Mouse (Mus musculus) hindbrain, embryonic 10.5 days (tissue): ENCODE results near the gene Tead4. TPM values are rescaled to one million over a fixed set of nuclear protein-coding genes. Genes with fewer than 3 reads are reported as not detected.

Source experiments
- DNase-seq: peaks from one replicate; pipeline ENCODE4 v3.0.0-alpha.2; 2017; ENCODE audit warnings: low spot score
- H3K27ac ChIP-seq: fragments of 300-500 bp; sonication (generic); 2 replicates; pipeline ENCODE4 v1.5.1; 2016; ENCODE audit warnings: mild to moderate bottlenecking, moderate library complexity
- H3K27me3 ChIP-seq: fragments of 300-500 bp; sonication (generic); 2 replicates; pipeline ENCODE4 v1.6.1; 2016; ENCODE audit warnings: mild to moderate bottlenecking; ENCODE audit not compliant: poor library complexity, insufficient read depth, severe bottlenecking
- H3K36me3 ChIP-seq: fragments of 300-500 bp; sonication (generic); 2 replicates; pipeline ENCODE4 v1.6.1; 2016; ENCODE audit warnings: mild to moderate bottlenecking, moderate library complexity
- H3K4me1 ChIP-seq: fragments of 300-500 bp; sonication (generic); replicated peaks from 2 replicates; pipeline ENCODE4 v1.6.1; 2016; ENCODE audit warnings: mild to moderate bottlenecking
- H3K4me3 ChIP-seq: fragments of 300-500 bp; sonication (generic); 2 replicates; pipeline ENCODE4 v1.5.1; 2016; ENCODE audit warnings: mild to moderate bottlenecking, moderate library complexity
- H3K9me3 ChIP-seq: fragments of 300-500 bp; sonication (generic); 2 replicates; pipeline ENCODE4 v1.6.1; 2016; ENCODE audit warnings: mild to moderate bottlenecking, moderate library complexity
- WGBS: fragments of 180-500 bp; shearing (Covaris S2); methylation state at CpG from one replicate; pipeline ENCODE4 v1.1.7; 2016; 5-methylcytosine and 5-hydroxymethylcytosine counted together
- polyA plus RNA-seq: library from polyadenylated mRNA; unstranded; fragments of >200 nt; fragmentation: Nextera tagmentation; extraction: Ambion mirVana; gene quantifications from 2 replicates; pipeline ENCODE4 v1.2.1, GENCODE M21; 2016

The Tead4 gene
- polyA plus RNA-seq, 1 experiment from 2014 or later, result 2.5 TPM

- 75% methylated on average over 2 of the region's 2 CpGs for WGBS
- Histone ChIP-seq H3K36me3 (no peaks in the 10 kb centered on the region), H3K27me3 (no peaks in the 10 kb centered on the region), H3K4me1 (0 out of 2 replicates have a peak, but pooled peaks cover 3% of the 10 kb centered on the region), H3K4me3 (no peak overlapping the region), H3K27ac (no peak overlapping the region), H3K9me3 (no peaks in the 10 kb centered on the region)
- DNase-seq, result no peak
These were observed 44.7 kb downstream of the Tead4 start for GRCm38 (mm10) chr6:128255941-128256340.

DNA sequence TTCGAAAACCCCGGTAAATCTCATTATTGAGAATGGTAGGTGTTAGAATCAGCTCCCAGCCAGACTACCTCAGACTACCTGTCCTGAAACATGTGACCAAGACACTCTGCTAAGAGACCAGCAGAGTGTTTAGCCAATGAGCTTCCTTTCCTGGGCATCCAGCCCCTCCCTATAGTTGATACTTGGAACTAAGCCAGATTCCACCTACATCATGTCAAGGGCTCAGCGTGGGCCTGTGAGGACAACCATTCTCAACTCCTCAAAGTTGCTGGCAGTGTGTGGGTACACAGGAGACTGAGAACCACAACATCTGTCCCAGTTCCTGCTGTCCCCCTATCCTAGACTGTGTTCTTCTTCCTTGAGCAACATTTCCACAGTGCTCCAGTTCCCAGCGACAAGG, 45.3 kb downstream of the Tead4 start:
- 85% methylated on average over 4 of the region's 4 CpGs for WGBS
- no peak for DNase-seq
- H3K9me3 ChIP-seq, result no peaks in the 10 kb centered on the region

GRCm38 (mm10) chr6:128254551-128254950, 46.1 kb downstream of the Tead4 start:
- Histone ChIP-seq H3K9me3 (no peaks in the 10 kb centered on the region), H3K36me3 (no peaks in the 10 kb centered on the region), H3K27ac (no peak overlapping the region), H3K4me3 (no peak overlapping the region), H3K4me1 (0 out of 2 replicates have a peak, but pooled peaks cover 3% of the 10 kb centered on the region), H3K27me3 (no peaks in the 10 kb centered on the region)
- 46% methylated on average over 4 of the region's 4 CpGs for WGBS
- DNase-seq, result no peak

More for the DNA sequence above, 45.3 kb downstream of the Tead4 start:
- Histone ChIP-seq H3K27ac (no peak overlapping the region), H3K27me3 (no peaks in the 10 kb centered on the region), H3K4me1 (0 out of 2 replicates have a peak, but pooled peaks cover 3% of the 10 kb centered on the region), H3K36me3 (no peaks in the 10 kb centered on the region), H3K4me3 (no peak overlapping the region)

DNA sequence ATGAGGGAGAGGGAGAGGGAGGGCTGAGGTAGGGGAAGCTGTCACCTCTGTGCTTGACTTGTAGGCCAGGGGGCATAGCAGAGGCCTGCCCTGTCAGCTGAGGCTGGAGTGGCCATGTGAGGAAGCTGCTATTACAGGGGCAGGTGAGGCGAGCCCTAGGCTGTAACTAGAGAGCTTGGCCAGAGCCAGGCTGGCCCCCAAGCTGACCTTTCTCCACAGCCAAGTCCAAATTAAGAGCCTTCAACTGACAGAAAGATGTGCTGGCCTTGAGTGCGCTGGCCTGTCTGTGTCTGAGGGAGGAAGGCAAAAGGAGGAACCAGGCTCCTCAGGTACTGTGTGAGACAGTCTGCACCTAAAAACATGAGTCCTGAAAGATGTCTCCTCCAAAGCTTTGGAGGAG, 47.5 kb downstream of the Tead4 start:
- Histone ChIP-seq H3K4me3 (no peak overlapping the region), H3K4me1 (0 out of 2 replicates have a peak, but pooled peaks cover 3% of the 10 kb centered on the region), H3K27me3 (no peaks in the 10 kb centered on the region), H3K9me3 (no peaks in the 10 kb centered on the region), H3K36me3 (no peaks in the 10 kb centered on the region), H3K27ac (no peak overlapping the region)
- no peak for DNase-seq
- 82% methylated on average over 2 of the region's 2 CpGs for WGBS

GRCm38 (mm10) chr6:128250596-128250995, 50.0 kb downstream of the Tead4 start:
- WGBS, result 86% methylated on average over 5 of the region's 5 CpGs
- Histone ChIP-seq H3K9me3 (no peaks in the 10 kb centered on the region), H3K27me3 (no peaks in the 10 kb centered on the region), H3K36me3 (no peaks in the 10 kb centered on the region), H3K27ac (no peak overlapping the region), H3K4me1 (0 out of 2 replicates have a peak, but pooled peaks cover 3% of the 10 kb centered on the region), H3K4me3 (no peak overlapping the region)
- DNase-seq, result no peak

DNA sequence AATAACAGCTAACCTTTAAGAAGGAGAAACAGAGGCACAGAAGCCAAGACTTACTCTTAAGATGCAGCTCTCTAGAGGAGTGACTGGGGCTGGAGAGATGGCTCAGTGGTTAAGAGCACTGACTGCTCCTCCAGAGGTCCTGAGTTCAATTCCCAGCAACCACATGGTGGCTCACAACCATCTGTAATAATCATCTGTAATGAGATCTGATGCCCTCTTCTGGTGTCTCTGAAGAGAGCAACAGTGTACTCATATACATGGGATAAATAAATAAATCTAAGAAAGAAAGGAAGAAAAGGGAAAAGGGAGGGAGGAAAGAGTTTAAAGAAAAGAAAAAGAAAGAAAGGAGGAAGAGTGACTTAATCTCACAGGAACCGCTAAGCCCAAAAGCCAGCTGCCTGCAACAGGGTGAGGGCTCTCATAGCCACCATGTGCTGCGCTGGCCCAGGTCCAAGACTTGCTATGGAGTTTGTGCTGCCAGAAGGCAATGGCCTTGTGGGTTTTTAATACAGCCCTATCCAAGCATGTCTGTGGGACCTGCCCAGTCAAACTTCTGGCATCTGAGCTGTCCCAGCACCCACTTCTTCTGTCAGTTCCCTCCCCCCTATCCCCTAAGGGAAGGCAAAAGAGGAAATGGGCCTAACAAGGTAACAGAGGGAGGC, 63.4 kb downstream of the Tead4 start:
- H3K27me3 ChIP-seq, result no peaks in the 10 kb centered on the region
- H3K9me3 ChIP-seq, result no peaks in the 10 kb centered on the region
- no peak overlapping the region for H3K27ac ChIP-seq
- DNase-seq, result no peak
- WGBS, result 91% methylated on average over 2 of the region's 2 CpGs
- no peak overlapping the region for H3K4me3 ChIP-seq
- no peaks in the 10 kb centered on the region for H3K36me3 ChIP-seq
- 0 out of 2 replicates have a peak, but pooled peaks cover 3% of the 10 kb centered on the region for H3K4me1 ChIP-seq

- no peaks in the 10 kb centered on the region for H3K36me3 ChIP-seq
- 74% methylated on average over 9 of the region's 9 CpGs for WGBS
- no peak overlapping the region for H3K4me3 ChIP-seq
- H3K27me3 ChIP-seq, result no peaks in the 10 kb centered on the region
- 0 out of 2 replicates have a peak, but pooled peaks cover 6% of the 10 kb centered on the region for H3K4me1 ChIP-seq
- no peak for DNase-seq
- H3K27ac ChIP-seq, result no peak overlapping the region
- H3K9me3 ChIP-seq, result no peaks in the 10 kb centered on the region
These were observed 64.0 kb downstream of the Tead4 start for GRCm38 (mm10) chr6:128236581-128236980.

DNA sequence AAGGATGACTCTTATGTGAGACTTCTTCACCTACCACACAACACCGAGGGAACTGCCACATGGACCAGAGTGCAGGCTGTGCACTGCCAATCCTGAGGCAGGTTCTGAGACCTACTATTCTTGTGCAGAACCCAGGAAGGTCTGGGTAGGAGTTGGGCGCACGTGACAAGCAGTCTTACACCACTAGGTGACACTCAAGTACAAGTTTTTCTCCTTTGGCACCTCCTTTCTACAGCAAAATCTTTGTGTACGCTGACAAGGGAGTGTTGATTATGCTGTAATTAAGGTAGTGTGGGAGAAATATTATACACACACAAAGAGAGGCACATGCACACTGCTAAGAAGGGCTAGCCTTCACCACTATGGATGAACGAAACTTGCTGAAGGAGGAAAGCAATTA, 66.4 kb downstream of the Tead4 start:
- Histone ChIP-seq H3K27me3 (no peaks in the 10 kb centered on the region), H3K36me3 (no peaks in the 10 kb centered on the region), H3K9me3 (no peaks in the 10 kb centered on the region), H3K27ac (no peak overlapping the region), H3K4me3 (no peak overlapping the region), H3K4me1 (0 out of 2 replicates have a peak, but pooled peaks cover 8% of the 10 kb centered on the region)
- 30% methylated on average over 5 of the region's 5 CpGs for WGBS
- peak; percentile 23 for DNase-seq

DNA sequence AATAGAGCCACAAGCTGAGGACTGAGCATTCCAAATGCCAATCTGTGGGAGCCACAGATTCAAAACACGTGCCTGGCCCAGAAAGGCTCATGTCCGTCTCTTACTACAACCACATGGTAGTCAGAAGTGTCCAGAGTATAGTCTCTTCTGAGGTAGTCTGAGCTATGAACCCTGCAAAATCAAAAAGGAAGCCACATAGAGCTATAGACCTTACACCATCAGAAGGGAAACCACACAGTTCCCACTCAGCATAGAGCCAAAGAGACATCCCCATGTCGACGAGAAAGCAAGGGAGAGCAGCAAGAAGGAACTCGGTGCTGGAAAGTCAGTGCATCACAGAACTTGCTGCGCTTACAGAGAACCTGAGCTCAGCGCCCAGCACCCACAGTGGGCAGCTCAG, 68.4 kb downstream of the Tead4 start:
- DNase-seq, result no peak
- H3K36me3 ChIP-seq, result no peaks in the 10 kb centered on the region
- no peak overlapping the region for H3K27ac ChIP-seq
- 0 out of 2 replicates have a peak, but pooled peaks cover 12% of the 10 kb centered on the region for H3K4me1 ChIP-seq
- WGBS, result 73% methylated on average over 7 of the region's 7 CpGs
- no peak overlapping the region for H3K4me3 ChIP-seq
- H3K27me3 ChIP-seq, result no peaks in the 10 kb centered on the region
- H3K9me3 ChIP-seq, result no peaks in the 10 kb centered on the region

GRCm38 (mm10) chr6:128231741-128232140, 68.9 kb downstream of the Tead4 start:
- no peak for DNase-seq
- WGBS, result 81% methylated on average over 3 of the region's 3 CpGs
- Histone ChIP-seq H3K27ac (no peak overlapping the region), H3K4me3 (no peak overlapping the region), H3K36me3 (no peaks in the 10 kb centered on the region), H3K9me3 (no peaks in the 10 kb centered on the region), H3K4me1 (0 out of 2 replicates have a peak, but pooled peaks cover 13% of the 10 kb centered on the region), H3K27me3 (no peaks in the 10 kb centered on the region)

DNA sequence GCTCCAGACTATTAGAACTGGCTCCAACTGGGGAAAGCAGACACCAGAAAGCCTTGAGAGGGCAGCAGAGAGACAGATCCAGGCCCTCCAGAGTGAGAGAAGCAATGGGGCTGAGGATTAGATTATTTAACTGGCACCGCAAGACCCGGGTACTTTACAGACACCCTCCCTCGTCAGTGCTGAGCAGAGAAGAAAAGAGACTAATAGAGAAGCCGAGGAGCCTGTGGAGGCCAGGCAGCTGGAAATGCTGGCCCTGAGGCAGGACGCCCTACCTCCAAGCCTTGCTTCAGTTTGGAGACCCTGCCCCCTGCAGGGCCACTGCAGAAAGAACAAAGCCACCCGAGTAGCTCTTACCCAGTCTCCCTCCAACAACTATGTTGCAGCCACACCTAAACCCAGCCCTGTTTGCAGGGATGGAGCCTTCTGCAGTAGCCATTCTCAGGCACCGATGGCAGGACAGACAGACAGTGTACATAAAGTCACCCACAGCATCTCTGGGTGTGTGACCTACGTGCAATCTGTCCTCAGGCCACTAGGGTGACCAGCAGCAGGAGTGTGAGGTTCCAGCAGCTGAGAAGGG, 73.1 kb downstream of the Tead4 start:
- Histone ChIP-seq H3K4me1 (0 out of 2 replicates have a peak, but pooled peaks cover 13% of the 10 kb centered on the region), H3K9me3 (no peaks in the 10 kb centered on the region), H3K4me3 (no peak overlapping the region), H3K36me3 (no peaks in the 10 kb centered on the region), H3K27me3 (no peaks in the 10 kb centered on the region), H3K27ac (no peak overlapping the region)
- WGBS, result 22% methylated on average over 8 of the region's 8 CpGs
- DNase-seq, result peak; percentile 44

DNA sequence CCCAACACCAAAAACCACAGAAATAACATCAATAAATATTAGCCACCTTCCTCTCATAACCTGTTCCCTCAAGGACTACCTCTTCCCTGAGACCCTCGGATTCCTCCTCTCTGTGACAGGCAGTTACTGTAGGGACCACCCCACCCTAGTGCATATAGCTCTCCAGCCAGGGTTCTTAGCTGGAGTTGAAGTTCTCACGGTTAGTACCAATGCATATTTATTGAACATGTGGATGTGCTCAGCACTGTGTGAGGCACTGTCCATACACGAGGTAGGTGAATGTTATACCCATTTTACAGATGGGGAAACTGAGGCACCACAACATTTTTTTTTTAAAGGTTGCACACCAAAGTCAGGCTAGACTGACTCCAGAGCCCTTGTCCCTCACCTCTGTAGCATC, 73.7 kb downstream of the Tead4 start:
- Histone ChIP-seq H3K4me3 (no peak overlapping the region), H3K36me3 (no peaks in the 10 kb centered on the region), H3K27me3 (no peaks in the 10 kb centered on the region), H3K27ac (no peak overlapping the region), H3K4me1 (0 out of 2 replicates have a peak, but pooled peaks cover 8% of the 10 kb centered on the region), H3K9me3 (no peaks in the 10 kb centered on the region)
- 91% methylated on average over 3 of the region's 3 CpGs for WGBS
- DNase-seq, result no peak

DNA sequence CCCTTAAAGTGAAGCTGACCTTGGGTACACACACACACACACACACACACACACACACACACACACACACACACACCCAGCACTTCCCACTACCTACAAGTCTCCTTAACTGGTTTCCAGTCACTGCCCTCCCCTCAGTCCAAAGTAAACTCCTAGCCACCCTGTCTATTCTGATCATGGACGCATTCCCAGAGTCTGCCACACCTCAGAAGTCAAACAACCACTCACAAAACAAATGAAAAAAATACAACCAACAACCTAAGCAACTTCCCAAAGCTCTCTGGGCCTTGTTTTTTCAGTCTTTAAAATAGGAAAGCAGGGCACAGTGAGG, 74.8 kb downstream of the Tead4 start:
- no peak for DNase-seq
- Histone ChIP-seq H3K27ac (no peak overlapping the region), H3K4me3 (no peak overlapping the region), H3K36me3 (no peaks in the 10 kb centered on the region), H3K9me3 (no peaks in the 10 kb centered on the region), H3K4me1 (0 out of 2 replicates have a peak, but pooled peaks cover 10% of the 10 kb centered on the region), H3K27me3 (no peaks in the 10 kb centered on the region)
- WGBS, result 88% methylated on average over 1 of the region's 1 CpGs
